Mouse (Mus musculus): ENCODE data around the gene Fam166b. TPM values are rescaled to one million over a fixed set of nuclear protein-coding genes. Genes with fewer than 3 reads are reported as not detected.

The Fam166b gene
- total and polyA plus RNA-seq, 3 experiments: not detected

GRCm38 (mm10) chr4:43420305-43420704, 8.6 kb downstream of the Fam166b start:
- peaks cover 41% of the 10 kb centered on the region for H3K27me3 ChIP-seq (replicated peaks)
- peaks cover 5 to 24% of the 10 kb centered on the region in 2 experiments for H3K4me1 ChIP-seq (ENCODE audit: control insufficient read depth in 1 of 2, insufficient read depth in 2 of 2)
- TF ChIP-seq ZKSCAN1 (IDR thresholded peaks at IDR 0.05; ENCODE audit: borderline replicate concordance, low read depth, low read length): no peak
- no peak for TF ChIP-seq POLR2A (IDR thresholded peaks at IDR 0.05; ENCODE audit: low read depth, low read length)
- TF ChIP-seq MAFK (IDR thresholded peaks at IDR 0.05; ENCODE audit: insufficient replicate concordance, low read length): no peak
- no peak for TF ChIP-seq MXI1 (IDR thresholded peaks at IDR 0.05; ENCODE audit: low read depth, low read length)
- no peak for TF ChIP-seq HCFC1 (IDR thresholded peaks at IDR 0.05; ENCODE audit: low read depth, low read length)
- TF ChIP-seq MAX (IDR thresholded peaks at IDR 0.05; ENCODE audit: low read length): no peak
- no peak for TF ChIP-seq ETS1 (conservative IDR thresholded peaks at IDR 0.05; ENCODE audit: low read depth, low read length)
- TF ChIP-seq SIN3A (IDR thresholded peaks at IDR 0.05; ENCODE audit: low read length): no peak
- TF ChIP-seq RAD21 (IDR thresholded peaks at IDR 0.05; ENCODE audit: low read depth, low read length): peak; percentile 92
- no peak for TF ChIP-seq IRF4 (IDR thresholded peaks at IDR 0.05; ENCODE audit: low read depth, low read length)
- TF ChIP-seq JUN (IDR thresholded peaks at IDR 0.05; ENCODE audit: insufficient read depth, low read depth, low read length): no peak
- no peak for TF ChIP-seq CHD1 (IDR thresholded peaks at IDR 0.05; ENCODE audit: low read depth, low read length)
- peak; percentile 92 for TF ChIP-seq SMC3 (IDR thresholded peaks at IDR 0.05; ENCODE audit: low read depth, low read length)
- TF ChIP-seq CTCF (conservative IDR thresholded peaks at IDR 0.05 in 1 of 2, IDR thresholded peaks at IDR 0.05 in 1 of 2; ENCODE audit: low read depth in 2 of 2, low read length in 2 of 2): peak; percentile 75 to 93
- TF ChIP-seq ZC3H11A (IDR thresholded peaks at IDR 0.05; ENCODE audit: low read depth, low read length): peak; percentile 28; the same call in 1 of the 2 replicates
- no peak for TF ChIP-seq TBP (conservative IDR thresholded peaks at IDR 0.05; ENCODE audit: low read depth, low read length)
- no peak for TF ChIP-seq KAT2A (IDR thresholded peaks at IDR 0.05; ENCODE audit: insufficient replicate concordance, low read length)
- no peak for TF ChIP-seq USF2 (conservative IDR thresholded peaks at IDR 0.05; ENCODE audit: low read depth, low read length)
- H3K9ac ChIP-seq (ENCODE audit: insufficient read depth, low read depth): no peak overlapping the region
- no peaks in the 10 kb centered on the region for H3K9me3 ChIP-seq (replicated peaks; ENCODE audit: low read length)
- no peak overlapping the region for H3K27ac ChIP-seq (ENCODE audit: insufficient read depth, low read depth)
- no peaks in the 10 kb centered on the region for H3K79me2 ChIP-seq (replicated peaks; ENCODE audit: control insufficient read depth, extremely low read depth, insufficient read depth, poor library complexity, severe bottlenecking)
- in situ Hi-C loops (cut with MboI; ENCODE audit: low pct_ligation_motif_present, low pct_unique_long_range_greater_than_20kb, low sequenced_read_pairs) (loop anchor here (5.0 to 25.0 kb wide), 2 partner anchors 158 to 333 kb away; no protein-coding TSS in a partner anchor), dilution Hi-C loops (cut with MboI; ENCODE audit: extremely low pct_ligation_motif_present, extremely low pct_unique_long_range_greater_than_20kb, low sequenced_read_pairs) (no loop called here)
- H3K4me2 ChIP-seq (ENCODE audit: insufficient read depth, low read depth, poor library complexity, severe bottlenecking): peak overlapping the region; percentile 54; the same call in 1 of the 2 replicates
- H3K4me3 ChIP-seq (replicated peaks in 1 of 3; ENCODE audit: low read depth in 2 of 3, low read length in 2 of 3, poor library complexity in 1 of 3): no peak overlapping the region
- DNase-seq (ENCODE audit: extremely low read depth): peak; percentile 84
- no peaks in the 10 kb centered on the region for H3K36me3 ChIP-seq (replicated peaks in 1 of 2; ENCODE audit: control insufficient read depth in 1 of 2, insufficient read depth in 1 of 2, low read length in 1 of 2)

GRCm38 (mm10) chr4:43419801-43420281, 9.1 kb downstream of the Fam166b start:
- H3K27ac ChIP-seq (ENCODE audit: insufficient read depth, low read depth): no peak overlapping the region

More at GRCm38 (mm10) chr4:43419801-43420281, 9.1 kb downstream of the Fam166b start:
- dilution Hi-C loops (cut with MboI; ENCODE audit: extremely low pct_ligation_motif_present, extremely low pct_unique_long_range_greater_than_20kb, low sequenced_read_pairs): no loop called here
- no peak overlapping the region for H3K9ac ChIP-seq (ENCODE audit: insufficient read depth, low read depth)
- H3K4me1 ChIP-seq (ENCODE audit: control insufficient read depth in 1 of 2, insufficient read depth in 2 of 2): peaks cover 5 to 23% of the 10 kb centered on the region in 2 experiments
- no peak for TF ChIP-seq MYC (IDR thresholded peaks at IDR 0.05; ENCODE audit: low read depth, low read length)
- no peak for TF ChIP-seq POLR2AphosphoS2 (IDR thresholded peaks at IDR 0.05; ENCODE audit: low read depth, low read length)
- TF ChIP-seq NELFE (IDR thresholded peaks at IDR 0.05; ENCODE audit: low read depth, low read length): no peak
- no peak for TF ChIP-seq MAZ (IDR thresholded peaks at IDR 0.05; ENCODE audit: low read depth, low read length)
- TF ChIP-seq MXI1 (IDR thresholded peaks at IDR 0.05; ENCODE audit: low read depth, low read length): no peak
- peak; percentile 46; the same call in 1 of the 2 replicates for TF ChIP-seq IRF4 (IDR thresholded peaks at IDR 0.05; ENCODE audit: low read depth, low read length)
- no peak for TF ChIP-seq ZKSCAN1 (IDR thresholded peaks at IDR 0.05; ENCODE audit: borderline replicate concordance, low read depth, low read length)
- TF ChIP-seq ZC3H11A (IDR thresholded peaks at IDR 0.05; ENCODE audit: low read depth, low read length): no peak
- TF ChIP-seq EP300 (IDR thresholded peaks at IDR 0.05; ENCODE audit: low read length): peak; percentile 37
- TF ChIP-seq GABPA (IDR thresholded peaks at IDR 0.05; ENCODE audit: insufficient replicate concordance, low read depth, low read length): no peak
- TF ChIP-seq RCOR1 (conservative IDR thresholded peaks at IDR 0.05; ENCODE audit: low read depth, low read length): no peak
- TF ChIP-seq TCF12 (IDR thresholded peaks at IDR 0.05; ENCODE audit: low read depth, low read length): no peak
- TF ChIP-seq BHLHE40 (IDR thresholded peaks at IDR 0.05; ENCODE audit: low read depth, low read length): no peak
- no peak for TF ChIP-seq ELF1 (IDR thresholded peaks at IDR 0.05; ENCODE audit: low read depth, low read length)
- TF ChIP-seq CHD2 (IDR thresholded peaks at IDR 0.05; ENCODE audit: low read length): no peak
- TF ChIP-seq HCFC1 (IDR thresholded peaks at IDR 0.05; ENCODE audit: low read depth, low read length): no peak
- TF ChIP-seq USF1 (IDR thresholded peaks at IDR 0.05; ENCODE audit: low read depth, low read length): no peak
- no peak for TF ChIP-seq JUND (conservative IDR thresholded peaks at IDR 0.05; ENCODE audit: low read depth, low read length)
- no peak for DNase-seq (ENCODE audit: extremely low read depth)
- H3K27me3 ChIP-seq (replicated peaks): peaks cover 39% of the 10 kb centered on the region
- no peak overlapping the region for H3K4me3 ChIP-seq (replicated peaks in 1 of 3; ENCODE audit: low read depth in 2 of 3, low read length in 2 of 3, poor library complexity in 1 of 3)
- peak overlapping the region; percentile 54; the same call in 1 of the 2 replicates for H3K4me2 ChIP-seq (ENCODE audit: insufficient read depth, low read depth, poor library complexity, severe bottlenecking)
- no peaks in the 10 kb centered on the region for H3K36me3 ChIP-seq (replicated peaks in 1 of 2; ENCODE audit: control insufficient read depth in 1 of 2, insufficient read depth in 1 of 2, low read length in 1 of 2)
- H3K79me2 ChIP-seq (replicated peaks; ENCODE audit: control insufficient read depth, extremely low read depth, insufficient read depth, poor library complexity, severe bottlenecking): no peaks in the 10 kb centered on the region
- H3K9me3 ChIP-seq (replicated peaks; ENCODE audit: low read length): no peaks in the 10 kb centered on the region
- in situ Hi-C loops (cut with MboI; ENCODE audit: low pct_ligation_motif_present, low pct_unique_long_range_greater_than_20kb, low sequenced_read_pairs): loop anchor here (5.0 to 25.0 kb wide), 2 partner anchors 158 to 333 kb away; no protein-coding TSS in a partner anchor
